Mouse (Mus musculus) megakaryocyte-erythroid progenitor cell, adult 5-6 weeks (primary cell): ENCODE measurements around the gene Il3. TPM values are rescaled to one million over a fixed set of nuclear protein-coding genes. Genes with fewer than 3 reads are reported as not detected.
"Not testable (repeated sequence)": the region's sequence is repeated elsewhere in the genome, so short reads cannot be mapped to it uniquely, and the experiment has no call there.

Experiments
- ATAC-seq: replicated peaks from 2 replicates; pipeline ENCODE4 v1.8.0; 2016; ENCODE audit warnings: mild to moderate bottlenecking, inconsistent platforms; ENCODE audit not compliant: severe bottlenecking, poor library complexity, low FRiP score, low TSS enrichment
- total RNA-seq, 2 experiments: library from RNA; stranded (forward) in 1 of 2; stranded (reverse) in 1 of 2; fragments of 200-1000, 215-1000 nt in 1 of 2; fragments of >200 nt in 1 of 2; fragmentation: Nextera tagmentation in 1 of 2; gene quantifications; 2 replicates each; pipeline ENCODE4 v1.2.3; 2014 to 2017

The Il3 gene
- total RNA-seq (2014; fragmentation: Nextera tagmentation) = not detected in 2 replicates
- total RNA-seq (2017) = not detected in 2 replicates

GRCm38 (mm10) chr11:54267177-54267576 is at the start of gene Il3:
TSS of gene Il3 (minus strand) at chr11:54267277.
- no peak for ATAC-seq

DNA sequence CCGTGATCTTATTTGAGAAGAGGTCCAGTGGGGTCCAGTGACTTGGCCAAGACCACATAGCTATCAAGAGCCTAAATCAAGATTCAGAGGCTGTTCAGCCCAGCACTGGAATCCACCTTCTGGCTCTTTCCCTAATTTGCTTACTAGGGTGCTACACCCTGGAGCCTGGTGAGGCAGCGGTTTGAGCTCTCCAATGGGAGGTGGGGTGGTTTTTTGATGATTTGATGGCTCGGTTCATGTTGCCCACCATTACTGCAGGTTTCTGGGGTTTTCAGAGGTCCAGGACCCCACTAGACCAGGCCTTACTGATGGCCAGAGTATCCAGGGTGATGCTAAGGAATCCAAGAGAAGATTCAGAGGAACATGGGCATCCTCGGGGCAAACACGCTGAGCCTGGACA is 48.3 kb upstream of the Il3 start:
- no peak for ATAC-seq

- ATAC-seq = peak; percentile 75
Measured at GRCm38 (mm10) chr11:54314740-54315139, 47.7 kb upstream of the Il3 start.

GRCm38 (mm10) chr11:54313391-54314360 is 46.6 kb upstream of the Il3 start:
- peak; percentile 70 for ATAC-seq

GRCm38 (mm10) chr11:54312603-54313002 is 45.5 kb upstream of the Il3 start:
- peak; percentile 35 for ATAC-seq

DNA sequence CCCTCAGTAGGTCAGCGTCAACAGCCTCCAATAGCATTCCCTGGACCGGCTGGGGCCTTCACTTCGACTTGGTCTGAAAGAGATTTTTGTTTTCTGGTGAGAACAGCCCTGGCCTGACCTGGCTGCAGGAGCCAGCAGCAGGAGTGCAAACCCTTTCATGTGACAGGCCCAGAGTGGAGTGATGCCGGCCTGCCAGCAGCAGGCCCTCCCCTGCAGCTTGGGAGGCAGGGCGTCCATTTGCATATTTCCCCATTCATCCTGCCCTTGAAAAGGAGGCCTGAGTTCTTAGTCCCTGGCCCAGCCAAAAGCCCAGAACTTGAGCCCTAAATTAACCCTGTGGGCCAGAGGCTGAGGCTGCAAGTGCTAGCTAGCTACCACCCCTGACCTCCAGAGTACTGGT is 44.9 kb upstream of the Il3 start:
- ATAC-seq = no peak

GRCm38 (mm10) chr11:54310588-54310987 is 43.5 kb upstream of the Il3 start:
- ATAC-seq = no peak

DNA sequence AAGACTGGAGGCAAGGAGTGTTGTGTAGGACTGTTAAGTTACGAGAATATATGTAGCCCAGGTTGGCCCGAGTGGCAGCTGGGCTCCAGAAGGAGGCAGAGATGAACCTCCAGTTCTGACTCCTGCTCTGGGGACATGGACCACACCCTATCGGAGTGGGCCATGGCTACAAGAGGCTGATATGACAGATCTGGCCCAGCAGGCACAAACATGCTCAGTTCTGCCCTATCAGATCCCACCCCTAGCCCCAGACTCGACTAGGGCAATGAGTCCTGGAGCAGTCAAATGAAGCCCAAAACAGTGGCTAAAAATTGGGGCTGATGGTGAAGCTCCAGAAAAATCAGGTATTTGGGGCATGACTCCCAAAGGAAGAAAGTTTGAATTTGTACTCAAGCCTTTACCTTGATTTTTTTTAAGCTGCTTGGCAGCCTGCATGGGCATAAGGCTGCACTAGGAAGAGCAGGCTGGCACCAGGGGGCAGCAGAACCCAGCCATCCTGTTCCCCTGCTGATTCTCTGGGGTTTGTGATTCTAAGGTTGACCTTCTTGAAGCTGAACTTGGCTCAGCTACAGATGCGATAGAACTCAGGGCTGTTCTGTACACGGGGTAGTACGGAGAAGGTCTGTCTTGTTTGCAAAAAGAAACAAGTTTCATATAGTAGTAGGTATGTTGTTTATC is 40.2 kb upstream of the Il3 start:
- peak; percentile 56 for ATAC-seq

DNA sequence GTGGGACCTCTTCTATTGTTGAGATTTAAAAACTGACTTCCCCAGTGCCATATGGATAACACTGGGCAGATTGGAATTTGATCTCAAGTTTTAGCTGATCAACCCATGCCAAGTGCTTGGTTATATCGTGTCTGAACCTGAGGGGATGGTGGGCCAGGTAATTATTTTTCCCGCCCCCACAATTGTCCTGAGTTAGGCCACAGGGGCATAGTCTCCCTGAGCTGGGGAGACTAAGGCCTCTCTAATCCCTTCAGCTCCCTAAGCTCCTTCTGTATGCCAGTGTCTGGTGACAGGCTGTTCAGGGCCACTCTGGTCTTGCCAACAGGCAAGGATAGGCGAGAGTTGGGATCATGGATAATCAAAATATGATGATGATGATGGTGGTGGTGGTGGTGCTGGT is 38.3 kb upstream of the Il3 start:
- no peak for ATAC-seq

DNA sequence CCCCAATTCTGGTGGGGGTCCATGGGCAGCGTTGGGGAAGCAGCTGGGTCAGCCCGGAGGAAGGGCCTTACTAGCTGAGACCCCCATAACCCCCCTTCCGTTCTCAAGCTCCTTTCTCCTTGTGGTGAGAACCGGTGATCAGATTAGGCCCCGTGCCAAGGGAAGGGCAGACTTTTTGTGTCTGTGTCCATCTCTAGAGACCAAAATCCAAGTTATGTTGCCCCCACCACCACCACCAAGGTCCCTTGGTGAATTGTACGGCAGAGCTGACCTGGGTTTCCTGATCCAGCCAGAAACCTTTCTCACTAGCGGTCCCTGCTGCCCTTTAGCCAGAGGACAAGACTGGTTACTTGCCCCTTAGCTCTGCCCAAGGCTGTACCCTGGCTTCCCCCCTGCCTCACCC is 37.4 kb upstream of the Il3 start:
- no peak for ATAC-seq

DNA sequence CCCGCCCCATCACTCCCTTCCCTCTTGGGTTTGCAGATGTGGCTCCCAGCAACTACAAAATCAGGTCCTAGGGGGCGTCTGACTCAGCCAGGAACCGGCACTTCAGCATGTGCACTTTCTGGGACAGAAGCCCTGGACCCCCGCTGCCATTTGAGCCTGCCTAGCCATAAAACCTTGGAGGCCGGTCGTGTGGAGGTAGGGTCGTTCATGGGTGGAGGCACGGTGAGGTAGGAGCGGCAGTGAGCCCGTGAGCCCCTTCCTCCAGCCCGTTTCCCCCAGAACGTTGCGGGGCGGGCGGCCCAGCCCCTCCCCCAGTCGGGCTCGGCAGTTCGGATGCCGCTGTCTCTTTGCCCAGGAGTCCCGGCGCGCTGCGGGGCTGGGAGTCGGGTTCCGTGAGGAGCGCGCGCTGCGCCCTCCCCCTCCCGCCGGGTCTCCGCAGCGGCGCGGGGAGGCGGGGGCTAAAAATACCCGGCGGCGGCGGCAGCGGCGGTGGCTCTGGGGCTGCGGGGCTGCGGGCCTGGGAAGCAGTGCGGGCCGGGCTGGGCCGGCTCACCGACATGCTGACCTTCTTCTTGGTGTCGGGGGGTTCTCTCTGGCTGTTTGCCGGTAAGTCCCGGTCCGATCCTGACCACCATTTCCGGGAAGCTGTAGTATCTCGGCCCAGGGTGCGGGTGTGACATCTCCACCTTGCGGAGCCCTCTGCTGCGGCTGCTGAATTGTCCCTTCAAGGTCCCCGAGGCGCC is 36.8 kb upstream of the Il3 start, which contains the start of gene Acsl6:
Gene Acsl6, plus strand, starts transcription at position 71 of the 743 bp plus-strand sequence.
- ATAC-seq = no peak

DNA sequence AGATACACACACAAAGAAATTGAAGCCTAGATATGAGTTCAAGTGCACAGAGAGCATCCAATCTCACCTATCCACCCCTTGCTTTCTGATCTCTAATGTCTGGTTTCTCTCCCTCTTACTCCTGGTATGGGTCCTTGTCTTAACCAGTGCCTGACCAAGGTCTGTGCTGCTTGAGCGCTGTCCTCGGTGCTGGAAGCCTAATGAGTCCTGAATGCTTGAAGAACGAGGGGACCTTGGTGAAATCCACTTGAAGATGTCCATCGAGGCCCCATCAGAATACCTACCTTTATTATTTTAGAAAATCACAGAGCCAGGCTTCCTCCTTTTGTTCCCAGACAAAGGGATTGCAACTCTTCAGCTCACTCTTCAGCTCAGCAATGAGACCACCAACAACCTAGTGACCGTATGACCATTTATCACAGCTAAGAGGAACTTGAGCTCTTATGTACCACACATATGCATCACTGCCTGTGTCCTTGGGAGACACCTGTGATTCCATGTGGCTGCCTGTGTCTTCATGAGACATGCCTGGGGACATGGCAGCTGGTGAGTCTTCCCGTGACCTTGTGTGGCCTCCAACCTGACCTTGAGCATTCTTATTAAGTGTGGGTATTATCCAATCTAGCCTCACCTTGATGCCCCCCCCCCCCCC is 36.1 kb upstream of the Il3 start:
- no peak for ATAC-seq

DNA sequence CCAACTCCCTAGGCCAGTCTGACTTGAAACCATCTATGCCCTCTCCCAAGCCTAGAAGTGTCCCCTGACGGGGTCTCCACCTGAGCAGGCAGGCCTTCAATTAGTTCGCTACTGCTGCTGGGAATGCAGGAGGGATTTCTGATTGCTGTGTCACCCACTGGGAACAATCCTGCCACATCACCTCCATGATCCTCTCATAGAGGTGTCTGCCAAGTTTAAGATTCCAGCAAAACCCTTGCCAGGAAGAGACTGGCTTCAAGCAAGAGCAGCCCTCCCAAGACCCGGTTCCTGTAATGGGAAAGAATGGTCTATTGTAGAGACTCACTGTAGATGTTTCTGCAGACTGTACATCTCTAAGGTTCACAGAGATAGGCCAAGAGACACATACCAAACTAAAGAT is 35.5 kb upstream of the Il3 start:
- no peak for ATAC-seq

DNA sequence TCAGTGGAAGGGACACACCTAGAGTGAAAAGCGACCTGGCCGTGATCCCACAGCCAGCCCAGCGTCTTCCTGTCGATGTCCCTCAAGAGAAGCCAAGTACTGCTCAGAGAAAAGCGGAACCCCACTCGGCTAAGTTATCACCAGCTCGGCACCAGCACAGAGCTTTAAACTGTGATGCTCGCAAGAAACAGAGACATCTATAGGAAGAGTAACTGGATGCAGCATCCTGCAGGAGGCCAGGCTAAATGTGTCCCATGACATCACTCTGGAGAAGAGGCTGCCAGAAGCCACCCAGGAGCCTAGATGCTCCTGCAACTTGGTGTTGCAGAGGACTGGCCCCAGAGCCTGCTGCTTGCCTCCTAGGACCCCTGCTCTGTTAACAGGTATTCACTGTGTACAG is 34.9 kb upstream of the Il3 start:
- ATAC-seq = no peak

DNA sequence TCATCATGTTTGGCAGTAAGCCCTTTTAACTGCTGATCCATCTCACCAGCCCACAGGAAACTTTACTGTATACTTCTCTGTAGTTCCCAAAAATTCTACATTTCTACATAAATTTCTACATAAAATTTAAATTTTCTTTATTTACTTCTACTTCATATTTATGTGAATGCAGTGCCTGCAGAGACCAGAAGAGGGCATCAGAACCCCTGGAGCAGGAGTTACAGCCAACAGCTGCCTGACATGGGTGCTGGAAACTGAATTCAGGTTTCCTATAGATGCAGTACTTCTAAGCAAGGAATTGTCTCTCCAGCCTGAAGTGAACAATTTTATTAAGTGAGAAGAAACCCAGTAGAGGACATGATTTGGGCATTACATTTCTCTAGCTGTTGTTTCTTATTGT is 31.7 kb upstream of the Il3 start:
- no peak for ATAC-seq

DNA sequence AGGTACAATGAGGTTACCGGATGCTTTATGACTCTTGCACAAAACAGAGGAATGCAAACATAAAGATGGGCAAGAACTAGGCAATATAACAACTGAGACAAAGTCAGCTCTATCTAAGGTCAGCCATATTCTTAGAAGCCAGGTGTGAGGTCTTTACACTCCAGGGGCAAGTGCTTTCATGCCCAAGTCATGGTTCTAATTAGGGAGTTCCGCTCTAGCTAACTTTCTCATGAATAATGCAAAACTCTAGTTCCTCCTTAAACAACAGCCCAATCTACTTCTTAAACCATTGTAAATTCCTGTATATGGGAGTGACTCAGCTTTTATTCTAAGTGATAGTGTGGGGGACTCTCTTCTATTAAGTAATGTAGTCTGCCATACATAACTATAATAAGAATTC is 30.4 kb upstream of the Il3 start:
- not testable (repeated sequence) for ATAC-seq

DNA sequence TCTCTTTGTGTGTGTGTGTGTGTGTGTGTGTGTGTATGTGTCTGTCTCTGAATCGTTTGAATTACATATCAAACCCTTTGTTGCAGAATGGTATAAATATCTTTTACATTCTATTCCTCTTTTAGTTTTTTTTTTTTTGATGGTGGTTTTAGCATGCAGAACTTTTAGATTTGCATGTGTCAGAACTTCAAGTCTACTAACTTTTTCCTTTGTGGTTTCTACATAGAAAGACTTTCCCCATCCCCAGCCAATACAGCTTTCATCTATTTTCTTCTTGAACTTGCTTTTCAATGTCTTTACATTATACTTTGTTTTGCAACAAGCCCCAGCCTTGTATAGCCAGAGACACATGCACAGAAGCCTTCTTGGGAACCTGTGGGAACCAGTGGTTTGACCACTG is 29.7 kb upstream of the Il3 start:
- ATAC-seq = no peak

DNA sequence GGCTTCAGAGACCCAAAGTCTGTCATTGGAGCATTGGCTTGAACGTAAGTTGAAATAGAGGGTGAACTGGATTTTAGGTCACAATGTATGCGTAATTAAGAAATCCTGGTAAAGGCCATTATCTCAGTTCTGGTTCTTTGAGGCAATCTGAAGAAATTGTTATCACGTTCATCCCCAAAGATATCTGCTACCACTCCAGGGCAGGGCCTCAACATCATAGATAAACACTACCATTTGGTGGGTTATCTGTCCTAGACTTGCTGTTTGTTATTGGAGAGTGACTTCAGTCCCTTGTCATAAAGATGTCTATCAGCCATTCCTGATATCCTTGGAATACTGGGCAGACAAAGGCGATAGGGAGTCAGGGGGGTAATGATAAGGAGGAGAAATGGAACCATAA is 28.9 kb upstream of the Il3 start:
- no peak for ATAC-seq

DNA sequence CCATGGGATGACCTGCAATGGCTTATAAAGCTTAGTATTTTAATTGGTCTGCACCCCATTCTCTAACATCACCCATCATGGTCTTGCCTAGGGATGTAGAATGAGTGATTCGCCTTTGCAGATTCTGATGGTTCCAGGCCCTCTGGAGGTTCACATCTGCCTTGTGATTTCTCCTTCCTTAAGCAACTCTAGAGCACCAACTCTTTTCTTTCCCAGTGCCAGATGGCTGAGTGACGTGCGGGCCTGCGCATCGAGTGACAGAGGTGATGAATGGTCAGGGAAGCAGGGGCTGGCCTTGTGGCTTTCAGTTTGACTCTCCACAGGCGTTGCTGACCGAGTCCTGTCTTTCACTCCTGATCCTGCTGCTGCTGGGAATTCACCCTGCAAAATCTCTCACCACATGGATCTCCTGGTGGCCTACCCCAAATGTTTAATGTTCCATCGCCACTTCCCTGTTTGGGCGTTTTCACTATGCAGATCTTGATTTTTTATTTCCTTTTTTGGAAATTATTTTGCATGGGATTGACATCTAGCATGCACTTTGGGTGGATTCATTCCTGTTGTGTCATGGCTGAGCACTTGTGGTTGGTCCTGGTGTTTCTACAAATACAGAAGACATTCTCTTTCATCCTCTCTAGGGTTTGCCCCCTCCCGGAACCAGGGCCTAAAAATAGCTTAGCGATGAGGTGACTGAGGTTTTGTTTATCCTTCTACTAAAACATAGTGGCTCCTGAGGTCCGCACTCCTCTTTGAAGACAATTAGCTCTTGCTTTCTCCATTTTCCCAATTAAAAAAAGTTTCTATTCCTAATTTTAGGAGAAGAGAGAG is 27.1 kb upstream of the Il3 start:
- no peak for ATAC-seq
